Mouse (Mus musculus) spleen, postnatal 14 days (tissue): Measurements from ENCODE around the gene Ldb3.
A peak's percentile ranks its signal among the peaks of the same experiment; 100 is the strongest.

Experiments used
- DNase-seq, 2 experiments: peaks; one replicate each; pipeline ENCODE4 v3.0.0; 2021 to 2022; ENCODE audit warnings: low spot score in 2 of 2

The Ldb3 gene

DNA sequence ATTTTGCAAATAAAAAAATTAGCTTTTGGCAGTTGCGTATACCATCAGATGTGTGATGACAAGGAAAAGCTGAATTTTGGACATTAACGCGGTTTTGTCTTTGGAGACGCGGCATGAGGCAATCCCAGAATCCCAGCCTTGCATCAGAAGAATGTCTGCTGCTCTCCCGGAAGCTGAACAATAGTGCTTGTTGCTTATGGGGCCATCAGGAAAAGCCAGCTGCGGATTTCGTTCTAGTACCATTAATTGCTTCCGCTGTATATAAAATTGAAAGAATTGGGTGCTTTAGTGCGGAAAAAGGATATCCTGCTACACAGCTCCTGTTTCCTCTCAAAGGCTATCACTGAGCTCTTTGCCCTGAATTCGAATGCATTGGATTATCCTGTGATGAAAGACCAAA, 76.6 kb downstream of the Ldb3 start:
- DNase-seq: no peak

DNA sequence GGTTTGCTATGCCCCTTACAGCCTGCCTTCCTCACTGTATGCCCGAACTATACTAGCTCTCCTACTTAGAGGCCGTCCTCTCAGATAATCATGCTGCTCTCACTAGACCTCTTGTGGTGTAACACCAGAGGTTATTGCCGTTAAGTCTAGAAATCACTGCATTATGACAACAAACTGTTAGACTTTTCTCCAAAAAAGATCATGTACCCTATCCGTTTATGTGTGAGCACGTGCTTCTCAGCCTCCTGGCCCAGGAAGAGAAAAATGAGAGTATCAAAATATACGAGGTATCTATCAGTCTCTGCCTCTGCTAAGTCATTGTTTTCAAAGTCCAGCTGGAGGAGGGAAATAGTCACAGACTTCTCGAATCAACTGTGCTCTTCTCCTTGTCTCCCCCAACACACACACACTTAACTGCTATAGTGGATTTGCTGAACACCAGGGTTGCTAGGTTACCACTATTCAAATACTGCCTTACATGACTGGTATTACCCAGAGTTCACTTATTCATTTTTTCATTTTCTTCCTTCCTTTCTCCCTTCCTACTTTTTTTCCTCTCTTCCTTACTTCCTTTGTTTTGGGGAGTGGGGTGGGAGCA, 79.5 kb downstream of the Ldb3 start:
- no peak for DNase-seq

DNA sequence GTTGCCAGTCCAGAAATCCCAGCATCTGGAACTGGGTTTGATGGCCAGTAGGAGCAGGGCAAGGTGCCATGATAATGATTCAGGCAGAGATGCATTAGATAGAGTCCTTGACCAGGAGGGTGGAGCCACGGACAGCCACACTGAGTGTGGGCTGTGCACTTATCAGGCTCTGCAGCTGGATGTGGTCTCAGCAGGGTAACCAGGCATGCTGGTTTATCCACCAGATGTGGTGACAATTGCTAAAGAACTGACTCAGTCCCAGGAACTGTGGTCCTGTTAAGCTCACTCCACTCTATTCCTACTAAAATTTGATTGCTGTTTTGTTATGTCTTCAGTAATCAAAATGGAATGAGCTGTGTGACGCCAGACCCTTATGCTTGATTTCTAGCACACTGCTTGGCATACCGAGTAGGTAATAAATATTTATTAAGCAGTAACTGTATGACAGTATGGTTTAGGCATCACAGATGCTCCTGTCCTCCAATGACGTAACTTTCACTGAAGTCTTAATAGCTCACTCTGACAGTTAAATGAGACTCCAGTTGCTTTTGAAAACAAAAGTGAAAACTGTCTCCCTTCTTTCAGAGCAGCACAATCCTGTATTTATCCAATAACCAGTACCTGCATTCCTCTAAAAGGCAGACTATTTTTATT, 80.2 kb downstream of the Ldb3 start:
- no peak for DNase-seq

DNA sequence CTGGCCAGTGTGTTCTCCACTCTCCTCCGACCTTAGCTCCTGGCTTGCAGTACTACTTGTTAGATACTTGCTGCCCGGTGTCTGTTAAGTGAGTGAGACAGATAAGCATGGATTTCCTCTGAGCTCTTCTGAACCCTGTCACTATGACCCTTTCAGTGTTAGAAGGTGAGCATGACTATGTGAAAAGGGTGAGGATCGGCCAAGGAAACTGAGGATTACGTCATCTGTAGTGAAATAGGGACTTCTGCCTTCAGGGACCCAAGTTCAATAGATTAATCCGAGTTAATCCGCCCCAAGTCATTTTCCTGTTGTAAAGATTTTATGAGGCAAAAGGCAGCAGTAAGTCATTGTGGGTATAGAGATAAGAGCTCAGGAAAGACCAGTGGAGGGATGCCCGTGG, 83.2 kb downstream of the Ldb3 start:
- DNase-seq: no peak

DNA sequence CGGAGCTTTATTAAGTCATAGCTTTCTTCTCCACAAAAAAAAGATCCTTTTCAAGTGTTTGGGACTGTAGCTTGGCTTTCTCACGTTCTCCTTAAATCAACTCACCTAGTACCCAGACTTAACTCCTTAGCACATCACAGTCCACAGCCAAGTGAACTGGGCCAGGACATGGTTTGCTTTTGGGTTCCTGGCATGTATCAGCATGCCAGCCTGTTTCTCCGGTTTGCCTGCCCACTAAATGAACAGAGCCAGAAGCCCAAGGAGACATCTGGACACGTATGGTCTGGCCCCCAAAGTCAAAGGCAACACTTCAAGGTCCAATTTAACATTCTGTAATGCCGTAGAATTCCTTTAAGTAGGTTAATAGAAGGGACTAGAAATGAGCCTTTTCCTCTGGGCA, 84.1 kb downstream of the Ldb3 start:
- no peak for DNase-seq

DNA sequence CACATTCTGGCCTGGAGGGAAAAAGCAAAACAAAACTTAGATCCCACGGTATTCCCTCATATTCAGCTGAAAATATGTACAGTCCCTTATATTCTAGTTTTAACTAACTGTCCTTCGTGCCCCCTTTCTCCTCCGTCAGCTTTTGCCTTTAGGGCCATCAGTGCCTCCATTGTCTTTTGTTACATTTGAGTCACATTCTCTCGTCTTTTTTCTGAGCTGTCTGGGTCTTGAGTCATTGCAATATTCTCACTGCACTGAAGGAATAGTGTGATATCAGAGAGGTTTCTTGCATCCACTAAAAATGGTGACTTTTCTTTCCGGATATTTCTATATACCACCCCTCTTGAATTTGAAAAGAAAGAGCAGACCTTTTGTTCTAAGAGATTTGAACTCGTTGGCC, 84.7 kb downstream of the Ldb3 start:
- DNase-seq: no peak

DNA sequence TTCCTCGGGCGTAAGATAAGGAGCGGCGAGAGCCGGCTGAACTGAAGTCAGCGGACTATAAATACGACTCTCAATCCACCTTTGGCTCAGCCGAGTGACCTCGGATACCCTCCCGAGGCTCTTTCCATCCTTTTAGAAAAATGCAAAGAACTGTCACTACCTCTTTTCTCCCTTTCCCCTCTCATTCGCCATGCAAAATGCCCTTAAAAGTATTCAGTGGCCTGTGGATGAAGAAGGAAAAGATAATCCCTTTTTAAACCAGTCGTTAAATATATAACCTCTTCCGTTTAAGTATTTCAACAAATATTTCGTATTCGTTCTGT, 85.2 kb downstream of the Ldb3 start, which contains the start of gene Bmpr1a:
Bmpr1a (minus strand) TSS at position 17 of the 323 bp plus-strand sequence.
- no peak for DNase-seq

DNA sequence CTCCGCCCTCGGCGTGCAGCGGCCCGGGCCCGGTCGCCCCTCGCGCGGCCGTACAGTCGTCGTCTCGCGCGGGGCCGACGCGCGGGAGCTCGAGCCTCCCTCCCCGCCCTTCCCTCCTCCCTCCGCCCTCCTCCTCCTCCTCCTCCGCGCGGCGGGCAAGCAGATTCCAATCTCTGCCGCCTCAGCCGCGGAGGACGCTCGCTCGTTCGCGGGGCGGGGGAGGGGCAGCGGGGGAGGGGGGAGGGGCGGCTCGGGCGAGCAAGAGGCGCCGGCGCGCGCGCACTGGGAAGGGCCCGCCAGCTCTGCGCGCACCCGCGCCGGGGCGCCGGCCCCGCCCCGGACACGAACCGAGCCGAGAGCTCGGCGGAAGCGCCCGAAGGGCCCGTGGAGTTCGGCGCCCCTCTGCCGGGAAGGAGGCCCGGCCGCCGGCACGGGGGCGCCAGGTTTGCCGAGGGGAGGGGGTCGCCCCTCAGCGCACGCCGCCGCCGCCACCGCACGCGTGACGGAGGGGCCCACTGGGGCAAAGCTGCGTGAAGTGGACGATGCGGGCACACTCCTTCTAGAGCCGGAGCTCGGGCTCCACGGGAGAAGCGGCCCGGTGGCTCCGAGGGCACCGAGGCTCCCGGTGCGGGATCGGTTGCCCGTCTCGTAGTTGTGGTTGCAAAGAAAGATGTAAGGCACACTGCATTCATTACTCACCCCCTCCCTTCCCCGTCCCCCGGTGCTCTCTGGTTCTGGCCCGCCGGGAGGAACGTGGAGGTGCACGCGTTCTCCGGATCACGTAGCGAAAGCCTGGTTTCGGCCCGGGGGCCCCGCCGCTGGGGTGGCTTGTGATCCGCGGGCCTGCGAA, 85.8 kb downstream of the Ldb3 start:
- peak; percentile 11 to 15 for DNase-seq

DNA sequence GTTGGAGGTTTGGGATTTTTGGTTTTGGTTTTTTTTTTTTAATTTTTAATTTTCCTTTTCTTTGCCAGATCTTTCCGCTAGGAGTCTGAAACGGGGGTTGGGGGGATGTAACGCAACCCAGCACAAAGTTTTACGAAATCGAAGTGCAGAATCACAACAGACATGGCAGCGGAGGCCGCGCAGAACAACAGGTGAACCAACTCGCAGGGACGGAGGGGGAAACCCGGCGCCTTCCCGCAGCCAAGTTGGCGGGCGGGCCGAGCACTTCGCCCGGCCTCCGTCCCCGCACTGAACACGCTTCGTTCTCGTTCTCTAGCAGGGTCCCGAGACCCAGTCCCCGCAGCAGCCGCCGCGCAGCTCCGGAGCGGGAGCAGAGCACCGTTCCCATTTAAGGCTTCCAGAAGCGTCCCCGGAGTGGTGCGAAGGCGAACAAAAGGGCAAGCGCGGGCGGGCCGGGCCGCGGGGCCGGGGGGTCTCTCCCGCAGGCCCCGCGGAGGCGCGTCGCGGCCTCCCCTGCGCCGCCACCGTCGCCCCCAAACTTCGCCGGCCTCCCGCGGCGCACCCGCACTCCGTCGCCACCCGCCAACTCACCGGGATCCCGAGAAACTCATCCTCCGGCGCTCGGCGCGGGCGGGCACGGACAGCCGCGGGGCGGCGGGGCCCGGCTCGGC, 86.5 kb downstream of the Ldb3 start:
- DNase-seq: peak in 1 of 2 experiments; percentile 3

DNA sequence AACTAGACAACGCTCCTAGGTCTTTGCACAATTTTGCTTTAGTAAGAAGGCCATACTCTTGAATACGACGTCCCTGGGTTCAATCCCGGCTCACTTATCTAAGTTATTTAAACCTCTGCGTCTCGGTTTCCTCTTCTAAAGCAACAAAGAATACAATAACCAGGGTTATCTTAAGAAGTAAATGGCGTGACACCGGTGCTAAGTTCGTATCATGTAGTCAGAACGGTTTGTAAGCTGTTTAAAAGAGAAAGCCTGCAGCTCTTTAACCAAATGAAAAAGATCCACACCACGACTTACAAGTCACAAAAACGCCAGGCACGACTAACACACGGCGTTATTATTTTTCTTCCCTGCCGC, 87.1 kb downstream of the Ldb3 start:
- DNase-seq: no peak

DNA sequence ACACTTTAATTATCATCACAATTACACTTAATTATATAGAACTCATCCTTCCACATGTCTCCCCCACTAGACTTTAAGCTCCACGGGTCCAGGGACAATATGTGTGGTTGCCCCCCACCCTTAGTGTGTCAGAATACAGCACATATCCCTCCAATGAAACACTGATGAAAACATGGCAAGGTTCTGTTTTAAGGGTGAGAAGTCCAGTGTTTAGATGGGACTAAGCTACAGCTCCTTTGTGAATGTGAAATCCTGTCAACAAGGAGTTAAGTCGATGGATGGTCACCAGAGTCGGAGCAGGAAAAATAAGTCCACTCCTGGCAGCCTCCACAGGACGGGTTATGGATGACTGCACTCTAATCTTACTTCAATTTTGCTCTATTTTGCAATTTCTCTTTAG, 88.2 kb downstream of the Ldb3 start:
- DNase-seq: no peak

DNA sequence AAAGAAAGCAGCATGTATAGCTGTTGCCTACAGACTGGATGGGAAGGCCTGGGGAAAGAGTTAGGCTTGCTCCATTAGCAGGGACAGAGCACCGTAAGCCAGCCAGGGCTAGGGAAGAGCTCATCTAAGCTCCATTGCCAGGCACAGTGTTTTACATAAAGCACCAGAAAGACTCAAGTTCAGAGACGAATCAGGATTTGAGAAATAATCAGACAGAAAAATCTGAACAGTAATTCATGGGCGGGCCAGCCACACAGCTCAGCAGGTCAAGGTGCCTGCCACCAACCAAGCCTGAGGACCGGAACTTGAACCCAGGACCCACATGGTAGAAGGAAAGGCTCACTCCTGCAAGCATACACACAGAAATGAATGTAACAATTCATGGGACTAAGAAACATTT, 88.8 kb downstream of the Ldb3 start:
- DNase-seq: no peak

DNA sequence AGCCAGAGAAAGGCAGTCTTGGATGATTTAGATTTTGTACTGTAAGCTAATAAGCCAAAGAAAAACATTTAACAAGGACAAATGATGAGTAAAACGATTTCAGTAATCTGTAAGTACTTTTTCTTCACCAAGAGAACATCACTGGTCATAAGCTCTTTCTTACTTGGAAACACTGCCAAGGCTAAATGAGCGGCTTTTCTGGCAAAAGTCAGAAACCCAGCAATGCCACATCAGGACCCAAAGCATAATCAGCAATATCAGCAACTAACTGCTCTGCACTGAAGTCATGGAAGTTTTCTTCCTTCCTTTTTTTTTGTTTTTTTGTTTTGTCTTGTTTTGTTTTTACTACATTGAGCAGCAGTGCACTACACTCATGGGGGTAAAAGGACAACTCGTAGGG, 91.1 kb downstream of the Ldb3 start:
- no peak for DNase-seq

DNA sequence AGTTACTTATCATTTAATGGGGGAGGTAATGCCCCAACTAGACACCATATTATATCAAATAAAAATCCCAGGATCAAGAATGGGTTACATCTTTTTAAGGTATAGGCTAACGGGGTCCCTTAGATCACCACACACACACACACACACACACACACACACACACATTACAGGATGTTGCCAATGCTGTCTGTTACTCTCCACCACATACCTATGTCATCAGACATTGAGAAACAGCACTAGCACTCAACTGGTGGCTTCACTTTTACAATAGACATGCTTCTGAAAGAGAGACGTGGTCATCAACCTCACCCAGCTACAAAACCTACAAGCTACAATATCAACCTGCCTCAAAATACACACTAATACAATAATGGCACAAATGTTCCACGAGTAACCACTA, 94.8 kb downstream of the Ldb3 start:
- no peak for DNase-seq

DNA sequence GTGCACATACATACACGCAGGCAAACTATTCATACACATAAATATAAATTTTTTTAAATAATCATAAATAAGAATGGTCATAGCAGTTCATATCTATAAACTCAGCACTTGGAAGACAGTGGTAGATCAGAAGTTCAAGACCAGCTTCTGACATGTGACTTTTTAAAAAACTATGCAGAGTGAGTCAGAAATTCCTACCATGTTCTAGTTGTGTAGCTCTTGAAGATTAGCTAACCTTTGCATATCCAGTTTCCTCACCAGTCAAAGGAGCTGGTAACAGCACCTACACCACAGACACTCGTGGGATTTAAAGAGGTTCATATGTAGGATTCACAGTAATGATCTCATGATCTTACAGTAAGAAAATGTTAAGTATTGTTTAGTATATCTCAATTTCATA, 95.8 kb downstream of the Ldb3 start:
- DNase-seq: no peak

DNA sequence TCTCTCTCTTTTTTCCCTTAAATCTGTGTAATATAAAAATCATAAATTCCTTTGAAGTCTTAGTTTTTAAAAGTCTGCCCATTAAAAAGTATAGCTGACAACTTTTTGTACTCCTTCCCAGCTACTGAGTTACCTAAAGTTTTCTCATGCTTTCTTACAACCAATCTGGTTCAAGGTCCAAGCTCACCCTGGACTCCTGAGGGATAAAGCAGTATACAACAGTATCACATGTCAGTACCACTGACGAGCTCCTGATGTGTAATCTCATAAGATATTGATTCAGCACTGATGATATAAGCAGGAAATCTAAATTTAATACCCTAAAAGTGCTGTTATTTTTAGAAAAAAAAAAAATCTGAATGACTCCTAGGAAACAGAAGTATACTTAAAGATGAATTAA, 97.5 kb downstream of the Ldb3 start:
- DNase-seq: no peak

DNA sequence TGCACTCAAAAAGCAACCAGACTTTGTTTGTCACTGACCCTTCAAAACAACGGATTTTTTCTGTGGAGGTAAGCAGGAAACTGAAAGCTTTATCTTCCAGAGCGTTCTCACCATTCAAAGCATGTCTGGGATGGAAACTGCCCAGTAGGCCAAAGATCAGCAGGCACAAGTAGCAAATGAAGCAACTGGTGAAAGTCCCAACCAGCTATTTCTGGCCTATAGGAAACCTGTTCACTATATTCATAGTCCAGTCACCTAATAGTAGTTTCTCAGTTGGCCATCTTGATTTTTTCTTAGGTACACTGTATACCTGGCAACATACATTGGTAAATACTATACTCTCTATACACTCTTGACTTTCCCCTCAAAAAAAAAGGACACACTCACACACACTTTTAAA, 98.6 kb downstream of the Ldb3 start:
- DNase-seq: no peak

DNA sequence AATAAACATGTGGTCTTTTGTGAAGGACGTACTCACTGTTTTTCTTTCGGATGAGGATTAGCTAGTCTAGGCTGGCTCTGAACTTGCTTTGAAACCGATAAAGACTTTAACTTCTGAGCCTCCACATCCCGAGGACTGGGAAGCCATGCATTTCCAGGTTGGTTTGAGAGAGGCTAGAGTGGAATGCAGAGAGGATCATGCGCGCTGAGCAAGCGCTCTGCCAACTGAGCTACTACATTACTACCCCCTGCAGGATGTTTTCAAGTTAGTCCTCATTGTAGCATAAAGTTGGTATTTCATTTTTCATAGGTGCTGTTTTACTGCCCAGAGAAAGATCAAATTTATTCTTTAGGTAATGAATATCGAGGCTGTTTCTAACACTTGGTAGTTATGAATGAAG, 102.3 kb downstream of the Ldb3 start:
- no peak for DNase-seq

DNA sequence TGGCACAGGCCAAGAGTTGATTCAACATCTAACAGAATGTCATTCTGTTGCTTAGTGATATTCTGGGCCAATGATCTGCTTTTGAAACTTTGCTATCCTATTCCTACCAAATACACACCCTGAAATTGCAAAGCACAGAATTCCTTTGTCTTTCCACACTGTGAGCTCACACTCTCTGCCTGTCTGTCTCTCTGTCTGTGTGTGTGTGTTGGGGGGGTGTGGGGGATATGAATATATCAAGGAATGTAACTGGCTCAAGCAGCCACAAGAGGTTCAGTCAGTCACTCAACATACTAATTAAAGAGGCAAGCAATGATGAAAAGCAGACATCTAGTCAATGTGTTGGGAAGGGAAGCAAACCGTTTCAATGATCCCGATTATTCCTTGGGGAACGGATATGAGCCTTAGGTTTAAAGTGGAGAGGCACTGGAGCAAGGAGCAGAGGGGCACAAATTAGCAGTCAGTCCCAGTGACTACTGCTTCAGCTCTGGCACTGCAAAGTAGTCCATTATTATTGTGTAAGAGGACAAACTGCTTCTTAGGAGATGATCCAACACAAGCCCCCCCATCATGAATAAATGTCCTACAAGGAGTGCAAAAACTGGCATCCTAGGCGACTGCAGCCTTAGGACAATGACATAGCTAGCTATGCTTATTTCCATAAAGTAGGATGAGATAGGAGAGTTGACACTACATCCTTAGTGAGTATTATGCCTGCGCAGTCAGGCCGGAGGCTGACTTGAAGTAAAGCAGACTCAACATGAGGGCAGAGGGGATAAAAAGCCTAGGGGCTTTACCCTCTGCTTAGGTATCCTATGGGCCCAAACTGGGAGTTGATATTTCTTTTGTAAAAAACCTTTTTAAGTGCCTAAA, 104.8 kb downstream of the Ldb3 start:
- no peak for DNase-seq
